Mouse (Mus musculus): ENCODE measurements around the gene Arl2. TPM values are rescaled to one million over a fixed set of nuclear protein-coding genes. Genes with fewer than 3 reads are reported as not detected.

Arl2 gene
- polyA plus RNA-seq, 3 experiments from 2014 or later: 14.3 to 31.0 (median 21.9) TPM

Other genes with a start within 250 kb of the Arl2 start
- gene Tigd3, start 247.4 kb downstream of the Arl2 start, polyA plus RNA-seq (2017; shearing (Covaris generic)): 1 to 10 TPM in 1 of 3 experiments, under 1 TPM in 2; 0.36 to 1.1 (median 0.66) TPM
- gene Dpf2, start 228.5 kb downstream of the Arl2 start, polyA plus RNA-seq (2017; shearing (Covaris generic)): 100 to 1,000 TPM; 157 to 198 (median 189) TPM
- gene Cdc42ep2, start 216.7 kb downstream of the Arl2 start, polyA plus RNA-seq (2017; shearing (Covaris generic)): under 1 TPM in 2 of 3 experiments, not detected in 1; 0.32 to 0.52 TPM
- 10 to 100 TPM; 14.2 to 20.4 (median 14.7) TPM for gene Pola2, start 177.3 kb downstream of the Arl2 start, polyA plus RNA-seq (2017; shearing (Covaris generic))
- gene Slc22a20, start 155.4 kb downstream of the Arl2 start, polyA plus RNA-seq (2017; shearing (Covaris generic)): not detected
- gene Capn1, start 125.7 kb downstream of the Arl2 start, polyA plus RNA-seq (2017; shearing (Covaris generic)): 10 to 100 TPM; 41.9 to 48.2 (median 44.7) TPM
- gene Syvn1, start 95.0 kb downstream of the Arl2 start, polyA plus RNA-seq (2017; shearing (Covaris generic)): 10 to 100 TPM; 12.6 to 16.5 (median 16.2) TPM
- gene Mrpl49, start 83.8 kb downstream of the Arl2 start, polyA plus RNA-seq (2017; shearing (Covaris generic)): 10 to 100 TPM; 36.6 to 40.3 (median 36.7) TPM
- gene Fau, start 83.7 kb downstream of the Arl2 start, polyA plus RNA-seq (2017; shearing (Covaris generic)): 1,000 to 10,000 TPM; 1,798 to 3,866 (median 2,409) TPM
- 10 to 100 TPM in 1 of 3 experiments, 1 to 10 TPM in 2; 5.6 to 11.5 (median 9.4) TPM for gene Znhit2, start 80.4 kb downstream of the Arl2 start, polyA plus RNA-seq (2017; shearing (Covaris generic))
- gene Tm7sf2, start 73.2 kb downstream of the Arl2 start, polyA plus RNA-seq (2017; shearing (Covaris generic)): 1 to 10 TPM; 5.6 to 7.2 (median 6.9) TPM
- 10 to 100 TPM; 29.3 to 35.6 (median 31.5) TPM for gene Vps51, start 64.3 kb downstream of the Arl2 start, polyA plus RNA-seq (2017; shearing (Covaris generic))
- gene Tmem262, start 61.5 kb downstream of the Arl2 start, polyA plus RNA-seq (2017; shearing (Covaris generic)): not detected
- gene Gm28374, start 59.3 kb downstream of the Arl2 start, polyA plus RNA-seq (2017; shearing (Covaris generic)): 1 to 10 TPM in 1 of 3 experiments, under 1 TPM in 1, not detected in 1; 0.77 to 1.1 TPM
- 10 to 100 TPM; 32.0 to 47.2 (median 36.9) TPM for gene Zfpl1, start 56.6 kb downstream of the Arl2 start, polyA plus RNA-seq (2017; shearing (Covaris generic))
- gene Cdca5, start 56.6 kb downstream of the Arl2 start, polyA plus RNA-seq (2017; shearing (Covaris generic)): 10 to 100 TPM in 1 of 3 experiments, 1 to 10 TPM in 2; 2.4 to 24.7 (median 4.4) TPM
- under 1 TPM in 1 of 3 experiments, not detected in 2; 0.48 TPM for gene AC131692.1, start 47.1 kb downstream of the Arl2 start, polyA plus RNA-seq (2017; shearing (Covaris generic))
- gene Naaladl1, start 35.8 kb downstream of the Arl2 start, polyA plus RNA-seq (2017; shearing (Covaris generic)): under 1 TPM in 1 of 3 experiments, not detected in 2; 0.33 TPM
- gene Sac3d1, start 22.9 kb downstream of the Arl2 start, polyA plus RNA-seq (2017; shearing (Covaris generic)): 1 to 10 TPM; 1.4 to 4.4 (median 3.3) TPM
- 10 to 100 TPM; 17.2 to 21.8 (median 20.4) TPM for gene Snx15, start 13.2 kb downstream of the Arl2 start, polyA plus RNA-seq (2017; shearing (Covaris generic))
- gene Batf2, start 565 bp downstream of the Arl2 start, polyA plus RNA-seq (2017; shearing (Covaris generic)): not detected
- under 1 TPM in 2 of 3 experiments, not detected in 1; 0.55 to 0.79 TPM for gene Majin, start 42.8 kb upstream of the Arl2 start, polyA plus RNA-seq (2017; shearing (Covaris generic))
- not detected for gene Gpha2, start 84.8 kb upstream of the Arl2 start, polyA plus RNA-seq (2017; shearing (Covaris generic))
- gene Ppp2r5b, start 94.3 kb upstream of the Arl2 start, polyA plus RNA-seq (2017; shearing (Covaris generic)): 1 to 10 TPM; 1.7 to 3.3 (median 2.2) TPM
- gene Atg2a, start 100.1 kb upstream of the Arl2 start, polyA plus RNA-seq (2017; shearing (Covaris generic)): 10 to 100 TPM in 2 of 3 experiments, 1 to 10 TPM in 1; 8.1 to 12.6 (median 11.5) TPM
- 10 to 100 TPM; 10.8 to 36.2 (median 11.4) TPM for gene Ehd1, start 135.2 kb upstream of the Arl2 start, polyA plus RNA-seq (2017; shearing (Covaris generic))
- under 1 TPM; 0.15 to 0.36 (median 0.26) TPM for gene Cdc42bpg, start 164.9 kb upstream of the Arl2 start, polyA plus RNA-seq (2017; shearing (Covaris generic))
- gene Men1, start 193.4 kb upstream of the Arl2 start, polyA plus RNA-seq (2017; shearing (Covaris generic)): 10 to 100 TPM; 15.8 to 18.7 (median 16.3) TPM
- gene Map4k2, start 199.6 kb upstream of the Arl2 start, polyA plus RNA-seq (2017; shearing (Covaris generic)): 100 to 1,000 TPM in 1 of 3 experiments, 10 to 100 TPM in 2; 68.4 to 105 (median 88.5) TPM
- 10 to 100 TPM; 53.3 to 63.5 (median 59.1) TPM for gene Sf1, start 222.1 kb upstream of the Arl2 start, polyA plus RNA-seq (2017; shearing (Covaris generic))
- gene Pygm, start 242.9 kb upstream of the Arl2 start, polyA plus RNA-seq (2017; shearing (Covaris generic)): 1 to 10 TPM; 3.4 to 6.5 (median 5.7) TPM